Mouse (Mus musculus): ENCODE data around the gene Epb41l4b.

Gene Epb41l4b

DNA sequence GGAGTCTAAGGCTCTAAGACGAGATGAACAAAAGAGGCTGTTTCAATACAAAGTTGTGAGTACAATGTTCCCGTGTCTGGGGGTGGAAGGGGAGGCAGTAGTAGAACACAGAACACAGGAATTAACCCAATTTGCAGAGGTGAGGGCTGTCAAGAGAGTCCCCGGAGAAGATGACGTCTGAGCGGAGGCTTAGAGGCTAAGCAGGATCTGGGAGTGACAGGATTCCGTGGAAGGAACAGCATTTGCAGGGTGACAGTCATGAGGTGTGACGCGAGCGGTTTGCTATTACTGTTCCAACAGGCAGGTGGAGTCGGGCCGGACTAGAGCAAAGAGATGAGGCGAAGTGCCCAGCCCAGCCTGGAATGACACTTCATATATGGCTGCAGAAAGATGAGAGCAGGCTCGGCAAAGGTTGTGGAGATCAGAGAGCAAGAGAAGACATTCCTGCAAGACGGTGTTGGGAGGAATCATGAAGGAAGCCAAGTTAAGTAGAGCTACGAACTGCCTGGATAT lies 82.9 kb downstream of the Epb41l4b start:
- DNase-seq (ENCODE audit: low read depth): no peak

- no peak for DNase-seq (ENCODE audit: low read depth)
Observed at GRCm38 (mm10) chr4:57058623-57059022, 84.6 kb downstream of the Epb41l4b start.

DNA sequence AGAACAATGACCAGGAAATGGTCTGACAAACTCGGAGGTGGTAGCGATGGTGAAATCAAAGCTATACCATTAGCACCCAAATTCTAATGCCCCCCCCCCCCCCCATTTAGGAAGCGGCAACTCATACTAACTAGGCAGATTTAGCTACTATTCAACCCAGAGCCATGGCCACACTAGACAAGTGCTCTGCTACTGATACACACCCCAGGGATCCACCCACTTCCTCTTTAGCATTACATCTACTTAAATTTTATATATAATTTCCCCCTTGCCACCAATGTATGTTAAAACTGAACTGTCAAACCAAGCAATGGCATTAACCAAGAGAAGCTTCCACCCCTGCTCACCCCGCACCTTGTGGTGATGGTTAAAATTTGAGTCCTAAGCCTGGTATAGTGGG lies 85.6 kb downstream of the Epb41l4b start:
- no peak for DNase-seq (ENCODE audit: low read depth)

- DNase-seq (ENCODE audit: low read depth): no peak
Observed at GRCm38 (mm10) chr4:57055635-57056034, 87.6 kb downstream of the Epb41l4b start.

DNA sequence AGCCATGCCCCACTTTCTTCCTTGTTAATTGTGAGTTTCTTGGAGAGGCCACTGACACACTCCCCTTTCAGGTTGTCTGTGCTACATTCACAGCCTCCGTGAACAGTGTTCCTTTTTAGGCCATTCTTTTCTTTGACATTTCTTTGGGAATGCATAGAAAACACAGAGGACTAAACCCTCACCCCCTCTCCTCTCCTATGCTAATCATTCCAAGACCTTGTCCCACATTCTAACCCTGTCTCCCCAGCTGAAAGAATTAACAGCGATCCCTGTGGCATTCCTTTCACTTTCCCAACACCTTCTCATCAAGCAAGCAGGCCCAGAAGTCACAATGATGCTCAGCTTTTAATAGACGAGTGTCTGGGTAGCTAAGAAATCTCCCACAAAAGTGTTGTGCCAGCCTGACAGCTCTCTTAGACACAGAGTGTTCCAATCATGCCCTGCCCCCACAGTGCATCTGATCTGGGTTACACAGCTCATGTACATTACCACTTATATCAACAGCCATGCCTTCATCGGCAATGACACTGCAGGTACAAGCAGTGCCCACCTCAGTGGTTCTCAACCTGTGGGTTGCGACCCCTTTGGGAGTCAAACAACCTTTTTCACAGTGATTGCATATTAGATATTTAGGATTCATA lies 93.8 kb downstream of the Epb41l4b start:
- no peak for DNase-seq (ENCODE audit: low read depth)

- DNase-seq (ENCODE audit: low read depth): no peak
Observed at GRCm38 (mm10) chr4:57048566-57048965, 94.7 kb downstream of the Epb41l4b start.

DNA sequence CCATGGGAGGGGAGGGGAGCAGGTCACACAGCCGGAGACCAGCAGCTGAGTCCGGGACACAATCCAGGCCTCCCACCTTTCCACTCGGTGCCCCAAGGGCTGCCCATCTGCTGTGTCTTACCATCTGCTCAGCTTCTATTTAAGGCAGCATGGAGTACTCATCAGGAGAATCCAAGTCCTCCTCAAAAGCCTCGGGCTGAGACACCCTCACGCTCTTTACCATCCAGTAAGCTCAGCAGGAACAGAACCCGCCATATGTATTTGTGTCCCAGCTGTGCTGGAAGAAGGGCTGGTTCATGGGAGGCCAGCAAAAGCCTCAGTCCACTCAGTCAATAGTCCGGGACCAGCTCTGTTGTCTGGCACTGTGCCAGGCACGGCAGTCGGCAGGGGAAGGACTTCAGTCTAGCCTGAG lies 97.1 kb downstream of the Epb41l4b start:
- DNase-seq (ENCODE audit: low read depth): no peak

DNA sequence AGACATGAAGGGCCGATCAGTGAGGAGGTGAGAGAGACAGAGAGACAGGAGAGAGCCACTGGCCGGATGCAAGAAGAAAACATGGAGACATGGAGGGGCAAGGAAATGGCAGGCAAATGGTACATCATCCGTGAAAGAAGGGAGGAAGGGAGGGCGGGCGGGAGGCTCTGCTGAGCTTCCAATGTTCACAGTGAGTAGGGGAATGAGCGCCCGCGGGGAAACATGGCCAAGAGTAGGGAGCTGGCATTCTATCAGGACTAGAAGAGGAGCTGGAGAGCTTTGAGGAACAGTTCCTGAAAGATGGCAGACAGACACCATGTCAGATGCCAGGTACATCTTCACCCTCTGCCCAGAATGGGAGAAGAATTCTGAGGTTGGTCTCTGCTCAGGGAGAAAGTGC lies 99.6 kb downstream of the Epb41l4b start:
- DNase-seq (ENCODE audit: low read depth): no peak

- DNase-seq (ENCODE audit: low read depth): no peak
Observed at GRCm38 (mm10) chr4:57041661-57042060, 101.6 kb downstream of the Epb41l4b start.

- no peak for DNase-seq (ENCODE audit: low read depth)
Observed at GRCm38 (mm10) chr4:57041211-57041610, 102.0 kb downstream of the Epb41l4b start.

DNA sequence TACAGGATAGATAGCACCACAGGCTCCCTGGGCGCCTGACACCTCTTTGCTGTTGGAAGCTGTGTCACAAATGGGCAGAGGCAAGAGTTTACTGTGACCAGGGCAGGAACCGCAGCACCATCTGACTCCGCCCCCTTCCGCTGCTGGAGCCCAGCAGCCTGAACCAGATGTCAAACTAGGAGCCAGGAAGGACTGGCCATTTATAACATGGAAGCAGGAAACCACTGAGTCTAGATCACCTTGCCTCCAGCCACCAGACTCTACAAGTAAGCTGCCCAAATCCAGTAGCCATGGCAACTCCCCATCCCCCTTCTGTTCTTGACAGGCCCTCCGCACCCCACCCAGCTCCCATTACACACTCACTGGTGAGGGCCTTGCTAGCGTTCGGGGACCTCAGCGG lies 102.8 kb downstream of the Epb41l4b start:
- no peak for DNase-seq (ENCODE audit: low read depth)

DNA sequence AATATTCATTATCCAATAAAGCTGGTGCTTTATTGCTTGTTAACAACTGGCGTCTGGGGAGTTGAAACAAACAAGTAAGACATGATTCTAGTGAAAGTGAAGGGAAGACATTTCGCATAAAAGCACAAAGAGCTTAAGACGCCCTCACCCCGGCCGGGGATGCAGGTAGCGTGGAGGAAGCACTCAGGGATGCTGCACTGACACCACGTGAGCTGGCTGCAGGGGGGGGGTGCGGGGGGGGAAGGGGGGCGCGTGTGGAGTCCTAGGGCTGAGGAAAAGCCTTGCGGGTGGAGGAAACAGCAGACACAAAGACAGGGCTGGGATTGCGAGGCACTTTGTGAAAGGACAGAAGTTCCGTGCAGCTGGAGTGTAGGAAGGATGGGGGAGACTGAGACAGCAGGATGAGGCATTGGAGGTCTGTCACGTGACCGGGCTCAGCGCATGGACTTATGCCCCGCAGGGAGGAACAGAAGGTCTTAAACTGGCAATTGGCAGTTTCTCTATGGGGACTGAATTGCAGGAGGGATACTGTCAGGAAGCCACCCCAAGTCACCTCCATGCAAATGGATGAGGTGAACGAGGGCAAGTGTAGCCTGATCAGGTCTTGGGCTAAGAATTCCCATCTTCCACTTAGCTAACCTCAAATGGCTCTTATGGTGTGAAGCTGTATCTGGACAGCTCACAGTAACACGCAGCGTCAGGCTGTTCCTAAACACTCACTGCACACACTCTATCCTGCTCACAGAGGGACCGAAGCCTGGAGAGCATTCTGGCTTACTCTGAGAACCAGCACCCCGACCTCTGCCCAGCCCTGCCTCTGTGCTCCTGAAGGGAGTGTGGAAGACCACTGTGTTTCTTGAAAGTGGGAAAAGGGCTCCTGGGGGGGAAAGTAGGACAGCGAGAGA lies 103.9 kb downstream of the Epb41l4b start:
- DNase-seq (ENCODE audit: low read depth): peak; percentile 13

- DNase-seq (ENCODE audit: low read depth): no peak
Observed at GRCm38 (mm10) chr4:57037554-57037953, 105.7 kb downstream of the Epb41l4b start.

DNA sequence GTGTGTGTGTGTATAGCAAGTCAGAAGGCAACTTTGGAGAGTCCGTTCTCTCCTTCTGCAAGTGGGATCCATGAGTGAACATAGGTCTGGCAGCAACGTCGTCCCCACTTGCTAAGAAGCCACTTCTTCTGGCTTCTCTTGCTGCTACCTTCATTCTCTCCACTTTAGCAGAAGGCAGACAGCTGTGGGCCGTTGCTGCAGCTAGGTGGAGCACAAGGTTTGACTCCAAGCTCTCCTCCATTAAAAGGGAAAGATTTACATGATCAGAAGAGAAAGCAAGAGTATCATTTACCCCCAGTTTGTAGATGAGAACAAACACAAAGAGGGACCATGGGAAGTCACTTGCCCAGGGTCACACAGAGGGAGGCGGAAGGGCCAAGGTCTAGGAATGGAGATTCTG lies 109.1 kb downstream of the Epb41l4b start:
- no peak for DNase-seq (ENCODE audit: low read depth)

GRCm38 (mm10) chr4:57031440-57031839 lies 111.8 kb downstream of the Epb41l4b start:
- DNase-seq (ENCODE audit: low read depth): no peak

DNA sequence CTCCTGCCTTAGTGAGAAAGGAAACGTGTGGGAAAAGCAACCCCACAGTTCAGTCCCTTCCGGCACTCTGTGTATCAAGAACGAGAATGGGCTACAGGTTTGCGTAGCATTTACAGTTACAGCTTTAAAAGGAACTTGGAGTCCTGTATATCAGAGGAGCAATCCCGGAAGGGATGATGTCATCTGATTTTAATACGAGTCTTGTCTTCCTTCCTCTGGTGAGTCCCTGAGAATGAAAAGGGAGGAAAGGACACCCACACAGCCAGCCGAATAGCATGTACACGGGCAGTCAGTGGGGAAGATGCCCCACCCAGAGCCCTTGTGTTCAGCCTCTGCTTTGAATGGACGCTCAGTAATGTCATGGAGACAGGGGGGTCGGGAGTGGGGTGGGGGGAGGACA lies 115.3 kb downstream of the Epb41l4b start:
- DNase-seq (ENCODE audit: low read depth): no peak

DNA sequence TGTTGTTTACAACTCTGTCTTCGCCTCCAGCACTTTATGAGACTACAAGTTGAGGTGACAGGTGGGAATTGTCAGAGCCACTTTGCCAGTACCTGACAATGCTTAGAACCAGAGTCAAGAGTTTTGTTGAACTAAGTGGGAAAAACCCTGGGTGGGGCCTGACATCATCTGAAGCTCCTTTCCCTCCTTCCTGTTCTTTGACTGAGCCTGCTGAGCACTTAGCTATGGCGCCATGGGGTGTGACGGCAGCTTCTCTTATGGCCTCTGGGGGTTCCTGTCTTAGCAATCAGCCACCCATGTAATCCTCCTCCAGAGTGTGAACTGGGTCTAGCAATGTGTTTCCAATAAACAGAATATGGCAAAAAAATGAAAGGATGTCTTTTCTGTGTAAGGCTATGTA lies 119.7 kb downstream of the Epb41l4b start:
- no peak for DNase-seq (ENCODE audit: low read depth)

- peak; percentile 31 for DNase-seq (ENCODE audit: low read depth)
Observed at GRCm38 (mm10) chr4:57021288-57021687, 121.9 kb downstream of the Epb41l4b start.

GRCm38 (mm10) chr4:57017229-57017628 lies 126.0 kb downstream of the Epb41l4b start:
- peak; percentile 89 for DNase-seq (ENCODE audit: low read depth)

- DNase-seq (ENCODE audit: low read depth): no peak
Observed at GRCm38 (mm10) chr4:57016366-57017171, 126.7 kb downstream of the Epb41l4b start.

GRCm38 (mm10) chr4:57015032-57015431 lies 128.2 kb downstream of the Epb41l4b start:
- DNase-seq (ENCODE audit: low read depth): no peak

- DNase-seq (ENCODE audit: low read depth): no peak
Observed at GRCm38 (mm10) chr4:57011454-57012046, 131.7 kb downstream of the Epb41l4b start.
